Mouse (Mus musculus): ENCODE data around the gene Cyp2b19.
A peak's percentile ranks its signal among the peaks of the same experiment; 100 is the strongest.
"Not testable (repeated sequence)": the region's sequence is repeated elsewhere in the genome, so short reads cannot be mapped to it uniquely, and the experiment has no call there.

Gene Cyp2b19

GRCm38 (mm10) chr7:26756842-26757241, at the start of gene Cyp2b19:
Cyp2b19 (plus strand) TSS chr7:26757142.
- DNase-seq (ENCODE audit: low spot score) = no peak

- no peak for DNase-seq (ENCODE audit: low spot score)
Measured at GRCm38 (mm10) chr7:26711061-26711460, 45.9 kb upstream of the Cyp2b19 start.

GRCm38 (mm10) chr7:26738940-26739339, 18.0 kb upstream of the Cyp2b19 start:
- DNase-seq (ENCODE audit: low spot score) = no peak

GRCm38 (mm10) chr7:26743948-26744347, 13.0 kb upstream of the Cyp2b19 start:
- no peak for DNase-seq (ENCODE audit: low spot score)

- no peak for DNase-seq (ENCODE audit: low spot score)
Measured at GRCm38 (mm10) chr7:26745486-26745885, 11.5 kb upstream of the Cyp2b19 start.

- DNase-seq (ENCODE audit: low spot score) = no peak
Measured at GRCm38 (mm10) chr7:26767084-26767483, 10.1 kb downstream of the Cyp2b19 start.

- DNase-seq (ENCODE audit: low spot score) = no peak
Measured at GRCm38 (mm10) chr7:26769881-26770470, 13.0 kb downstream of the Cyp2b19 start.

GRCm38 (mm10) chr7:26772866-26773586, 16.1 kb downstream of the Cyp2b19 start:
- no peak for DNase-seq (ENCODE audit: low spot score)

GRCm38 (mm10) chr7:26775866-26776265, 18.9 kb downstream of the Cyp2b19 start:
- DNase-seq (ENCODE audit: low spot score) = no peak

GRCm38 (mm10) chr7:26777806-26778205, 20.9 kb downstream of the Cyp2b19 start:
- DNase-seq (ENCODE audit: low spot score) = no peak

GRCm38 (mm10) chr7:26778474-26778873, 21.5 kb downstream of the Cyp2b19 start:
- peak; percentile 29 for DNase-seq (ENCODE audit: low spot score)

GRCm38 (mm10) chr7:26779799-26780416, 23.0 kb downstream of the Cyp2b19 start:
- no peak for DNase-seq (ENCODE audit: low spot score)

- DNase-seq (ENCODE audit: low spot score) = no peak
Measured at GRCm38 (mm10) chr7:26780510-26780909, 23.6 kb downstream of the Cyp2b19 start.

GRCm38 (mm10) chr7:26780998-26781766, 24.2 kb downstream of the Cyp2b19 start:
- DNase-seq (ENCODE audit: low spot score) = no peak

GRCm38 (mm10) chr7:26781767-26782131, 24.8 kb downstream of the Cyp2b19 start:
- no peak for DNase-seq (ENCODE audit: low spot score)

- peak; percentile 61 for DNase-seq (ENCODE audit: low spot score)
Measured at GRCm38 (mm10) chr7:26783163-26783562, 26.2 kb downstream of the Cyp2b19 start.

GRCm38 (mm10) chr7:26786013-26786412, 29.1 kb downstream of the Cyp2b19 start:
- not testable (repeated sequence) for DNase-seq (ENCODE audit: low spot score)

GRCm38 (mm10) chr7:26789984-26790383, 33.0 kb downstream of the Cyp2b19 start:
- DNase-seq (ENCODE audit: low spot score) = no peak

GRCm38 (mm10) chr7:26800104-26800503, 43.2 kb downstream of the Cyp2b19 start:
- no peak for DNase-seq (ENCODE audit: low spot score)

- DNase-seq (ENCODE audit: low spot score) = no peak
Measured at GRCm38 (mm10) chr7:26800996-26801395, 44.1 kb downstream of the Cyp2b19 start.

GRCm38 (mm10) chr7:26808592-26808991, 51.6 kb downstream of the Cyp2b19 start, which contains the start of gene Cyp2g1:
Cyp2g1 (plus strand) TSS chr7:26808892.
- no peak for DNase-seq (ENCODE audit: low spot score)

Measured in testis, postnatal 14 days (tissue).